Mouse (Mus musculus) kidney, adult 8-10 months (tissue): Measurements from ENCODE around the gene Tnr.
A peak's percentile ranks its signal among the peaks of the same experiment; 100 is the strongest.

ENCODE experiments used
- DNase-seq, 2 experiments: peaks; one replicate each; pipeline ENCODE4 v3.0.0; 2022

Tnr gene

DNA sequence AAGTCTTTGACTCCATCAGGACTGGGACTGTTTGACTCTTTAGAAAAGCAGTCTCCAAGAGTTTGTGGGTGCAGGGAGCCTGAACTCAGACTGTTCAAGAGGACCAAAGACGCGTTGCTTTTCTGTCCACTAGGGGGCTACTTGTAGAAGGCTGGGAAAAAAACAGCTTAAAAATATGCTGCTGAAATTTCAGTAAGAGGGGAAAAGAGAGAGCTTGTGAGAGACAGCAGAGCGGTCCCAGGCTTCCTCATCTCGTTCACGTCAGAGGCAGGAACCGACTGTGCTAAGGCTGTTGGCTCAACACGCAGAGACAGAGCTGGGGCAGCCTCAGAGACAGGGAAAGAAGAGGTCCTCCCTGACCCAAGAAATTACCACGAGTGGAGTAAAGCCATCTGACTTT, at the start of gene Tnr:
Gene Tnr, plus strand, starts transcription at position 192 of the 400 bp plus-strand sequence.
- DNase-seq: peak; percentile 0 to 27

DNA sequence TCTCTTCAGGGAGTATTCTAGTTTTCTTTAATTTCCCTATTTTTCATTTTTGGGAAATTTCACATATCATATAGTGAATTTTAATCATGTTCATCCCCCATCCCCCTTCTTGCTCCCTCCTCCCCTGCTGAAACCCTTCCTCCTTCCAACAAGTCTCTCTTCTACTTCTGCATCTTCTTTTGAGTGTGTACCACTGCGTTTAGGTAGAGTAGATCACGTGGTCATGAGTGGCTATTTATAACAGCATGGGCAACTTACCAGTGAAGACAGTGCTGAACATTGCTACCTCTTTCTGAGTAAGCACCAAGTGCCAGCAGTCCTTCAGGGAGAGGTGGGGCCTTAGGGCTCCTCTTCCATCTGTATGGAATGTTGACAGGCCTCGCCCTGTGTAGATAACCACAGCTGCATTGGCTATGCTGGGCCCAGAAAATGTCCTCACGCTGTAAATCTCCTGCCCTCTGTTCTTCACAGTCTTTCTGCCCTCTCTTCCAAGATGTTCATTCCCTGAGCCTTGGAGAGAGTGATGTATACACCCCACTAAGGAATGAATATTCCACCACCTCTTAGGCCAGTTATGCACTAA, 33.6 kb upstream of the Tnr start:
- no peak for DNase-seq

DNA sequence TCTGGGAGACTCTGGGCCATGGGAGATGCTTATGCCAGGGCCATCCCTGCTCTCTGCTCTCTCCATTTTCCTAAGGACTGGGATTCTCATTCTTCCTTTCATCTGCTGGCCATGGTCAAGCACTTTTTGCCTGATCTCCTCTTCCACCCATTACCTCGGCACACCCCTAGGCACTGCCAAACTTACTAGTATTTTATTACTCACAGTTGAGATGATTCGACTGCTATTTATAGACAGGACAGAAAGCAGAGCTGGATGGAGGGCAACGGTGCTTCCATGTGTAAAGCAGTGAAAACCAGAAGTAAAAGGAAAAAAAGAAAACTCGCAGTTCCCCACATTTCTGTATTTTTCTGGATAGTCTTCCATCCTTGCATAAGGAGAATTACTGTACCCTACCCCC, 31.0 kb upstream of the Tnr start:
- DNase-seq: no peak

DNA sequence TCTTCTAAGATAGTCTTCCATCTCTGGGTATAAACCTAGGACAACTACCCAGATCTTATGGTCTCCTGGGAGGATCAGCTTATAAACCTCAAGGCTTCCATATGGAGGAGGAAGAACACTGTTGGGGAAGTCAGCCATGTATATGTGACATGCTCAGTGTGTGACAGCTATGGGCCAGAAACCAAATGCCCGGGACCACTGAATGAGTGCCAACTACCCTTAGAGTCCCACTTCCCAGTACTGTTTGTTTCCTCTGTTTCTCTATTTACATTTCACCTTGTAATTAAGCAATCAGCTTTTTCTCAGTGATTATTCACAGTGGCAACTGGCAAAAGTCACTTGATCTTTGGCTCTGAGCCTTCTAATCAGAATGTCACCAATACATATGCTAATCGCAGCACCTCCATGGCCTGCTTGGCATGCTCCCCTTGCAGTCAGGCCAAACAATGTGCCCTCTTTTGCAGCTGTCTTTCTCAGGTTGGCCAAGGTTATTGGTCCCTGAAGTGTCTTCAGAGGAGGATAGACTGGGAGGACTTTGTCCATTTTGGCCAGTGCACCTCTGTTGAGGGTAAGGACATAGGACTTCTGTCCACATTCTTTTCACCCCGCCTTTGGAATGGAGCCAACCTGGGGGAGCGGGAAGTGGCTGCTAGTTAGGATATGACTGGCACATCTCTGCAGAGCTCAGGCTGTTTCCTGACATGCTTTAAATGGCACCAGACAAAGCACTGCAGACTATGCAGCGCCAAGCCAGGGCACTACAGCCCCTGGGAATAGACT, 29.7 kb upstream of the Tnr start:
- peak; percentile 4 to 19 for DNase-seq

DNA sequence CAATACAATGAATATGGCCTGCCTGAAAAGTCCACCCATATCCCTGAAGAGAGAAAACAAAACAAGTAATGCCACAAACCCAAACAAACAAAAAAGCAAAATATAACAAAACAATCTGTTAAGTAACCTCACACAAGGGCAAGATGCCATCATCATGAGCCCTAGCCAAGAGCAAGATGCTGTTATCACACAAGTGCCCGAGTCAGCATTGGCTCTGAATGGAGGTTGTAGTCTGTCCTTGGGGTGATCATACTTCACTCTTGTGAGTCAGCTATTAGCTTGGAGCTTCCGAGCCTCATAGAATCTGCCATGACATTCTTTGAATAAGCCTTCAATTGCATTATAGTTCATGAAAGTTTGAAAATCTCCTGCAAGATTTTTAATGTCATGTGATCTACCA, 25.3 kb upstream of the Tnr start:
- no peak for DNase-seq

DNA sequence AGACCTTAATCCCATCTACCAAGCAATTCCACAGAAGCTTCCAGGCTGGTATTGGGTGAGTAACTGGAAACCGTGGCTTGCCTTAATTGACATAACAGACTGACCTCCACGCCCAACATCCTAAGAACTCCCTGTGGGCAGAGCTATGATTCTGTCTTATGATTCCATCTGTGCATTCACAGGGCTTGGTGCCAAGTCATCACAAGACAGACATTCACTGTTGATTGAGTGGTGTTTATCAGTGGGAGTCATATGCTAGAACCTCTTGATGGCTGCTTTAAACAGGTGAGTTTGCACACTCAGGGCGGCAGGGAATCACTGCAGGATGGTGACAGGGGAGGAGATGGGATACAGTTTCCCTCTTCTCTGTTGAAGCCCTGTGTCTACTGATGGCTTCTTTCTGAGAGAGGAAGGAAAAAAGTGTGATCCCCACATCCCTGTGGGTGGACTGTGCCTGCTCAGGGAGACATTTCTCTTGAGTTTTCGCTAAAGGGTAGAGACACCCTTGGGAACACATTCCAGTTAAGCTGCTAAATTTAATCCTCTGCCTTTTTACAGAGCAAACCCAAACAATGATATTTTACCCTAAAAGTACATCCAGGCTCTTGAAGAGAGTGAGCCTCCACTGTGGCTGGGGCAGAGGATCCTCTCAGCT, 23.6 kb upstream of the Tnr start:
- no peak for DNase-seq

DNA sequence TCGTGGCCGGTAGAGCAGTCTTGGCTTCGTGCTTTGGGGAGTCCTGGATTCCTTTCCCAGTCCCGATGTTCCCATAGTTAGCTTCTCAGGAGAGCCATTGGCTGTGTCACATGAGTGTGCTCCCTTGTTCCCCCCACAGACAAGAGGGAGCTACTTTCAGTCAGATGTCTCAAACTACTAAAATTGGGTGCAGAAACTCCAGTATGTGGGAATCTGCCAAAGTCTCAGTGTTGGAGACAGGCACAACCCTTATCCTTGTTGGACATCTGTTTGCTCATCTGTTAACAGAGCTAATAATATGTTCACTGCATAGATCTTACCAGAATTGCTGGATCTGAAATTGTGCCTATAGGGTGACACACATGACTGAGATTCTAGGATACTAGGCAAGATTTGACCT, 21.7 kb upstream of the Tnr start:
- DNase-seq: no peak

DNA sequence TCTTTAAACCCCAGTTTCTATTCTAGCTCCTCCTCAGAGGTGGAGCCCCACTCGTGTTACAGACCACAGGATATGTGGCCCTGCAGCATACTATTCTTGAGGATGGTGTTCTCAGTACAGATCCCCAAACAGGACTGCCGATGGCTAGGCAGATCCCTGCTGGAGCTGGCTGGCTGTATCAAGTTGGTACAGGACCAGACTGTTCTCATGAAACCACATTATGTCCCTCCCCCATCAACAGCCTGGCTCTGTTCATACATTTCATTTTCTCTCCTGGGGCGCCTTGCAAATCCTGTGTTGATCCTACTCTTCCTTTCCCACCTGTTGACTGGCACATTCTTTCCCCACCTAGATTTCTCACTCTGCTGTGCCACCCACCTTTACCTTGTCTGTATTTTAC, 12.9 kb upstream of the Tnr start:
- no peak for DNase-seq

DNA sequence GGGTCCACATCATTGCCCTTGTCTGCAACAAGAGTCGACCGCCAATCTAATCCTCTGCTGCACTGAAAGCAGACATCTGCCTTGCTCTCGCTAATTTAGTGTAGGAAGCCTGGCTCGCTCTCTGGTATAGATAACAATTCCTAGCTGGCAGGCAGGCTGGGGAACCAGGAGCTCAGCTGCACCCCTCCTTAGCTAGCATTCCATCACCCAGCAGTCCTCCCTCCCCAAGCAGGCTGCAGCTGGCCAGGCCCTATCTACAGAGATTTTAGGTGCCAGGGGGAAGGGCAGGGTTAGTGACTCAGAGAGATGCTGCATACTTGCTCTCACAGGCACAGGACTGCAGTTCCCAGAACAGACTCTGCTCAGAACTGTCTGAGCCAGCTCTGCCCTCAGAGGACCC, 5.9 kb upstream of the Tnr start:
- DNase-seq: no peak

DNA sequence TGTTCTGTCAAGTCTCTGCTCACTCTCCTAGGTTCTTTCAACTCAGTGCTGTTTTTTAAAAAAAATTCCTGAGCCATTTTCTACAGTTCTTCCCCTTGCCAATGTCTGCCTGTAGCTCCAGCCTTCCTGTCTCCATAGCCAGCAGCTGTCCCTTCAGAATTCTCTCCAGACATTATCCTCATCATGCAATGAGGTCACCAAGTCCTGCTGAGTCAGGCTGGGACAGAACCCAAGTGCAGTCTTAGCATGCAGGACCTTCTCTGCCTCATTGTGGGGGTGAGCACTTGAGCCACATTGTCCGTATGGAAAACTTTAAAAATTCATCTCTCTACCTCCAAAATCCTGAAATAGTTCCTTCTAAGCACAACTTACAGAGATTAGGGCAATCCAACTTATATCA, 4.4 kb upstream of the Tnr start:
- no peak for DNase-seq

DNA sequence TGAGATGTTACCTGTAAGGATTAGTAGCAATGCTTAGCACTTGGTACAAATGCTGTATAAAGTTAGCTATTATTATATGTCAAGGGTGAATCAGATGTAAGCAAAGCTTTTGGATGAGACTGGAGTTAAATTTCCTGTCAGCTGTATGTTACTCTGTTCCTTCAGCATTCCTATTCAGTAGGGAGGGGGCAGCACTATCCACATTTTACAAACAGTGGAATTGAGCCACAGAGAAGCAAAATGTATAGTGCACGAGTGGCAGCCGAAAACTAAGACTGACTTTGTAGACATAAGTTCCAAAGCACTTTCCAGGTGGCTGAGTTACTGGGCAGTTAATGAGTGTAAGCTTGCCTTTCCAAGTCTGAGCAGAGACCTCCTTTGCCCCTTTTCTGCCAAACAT, 500 bp upstream of the Tnr start:
- DNase-seq: no peak

DNA sequence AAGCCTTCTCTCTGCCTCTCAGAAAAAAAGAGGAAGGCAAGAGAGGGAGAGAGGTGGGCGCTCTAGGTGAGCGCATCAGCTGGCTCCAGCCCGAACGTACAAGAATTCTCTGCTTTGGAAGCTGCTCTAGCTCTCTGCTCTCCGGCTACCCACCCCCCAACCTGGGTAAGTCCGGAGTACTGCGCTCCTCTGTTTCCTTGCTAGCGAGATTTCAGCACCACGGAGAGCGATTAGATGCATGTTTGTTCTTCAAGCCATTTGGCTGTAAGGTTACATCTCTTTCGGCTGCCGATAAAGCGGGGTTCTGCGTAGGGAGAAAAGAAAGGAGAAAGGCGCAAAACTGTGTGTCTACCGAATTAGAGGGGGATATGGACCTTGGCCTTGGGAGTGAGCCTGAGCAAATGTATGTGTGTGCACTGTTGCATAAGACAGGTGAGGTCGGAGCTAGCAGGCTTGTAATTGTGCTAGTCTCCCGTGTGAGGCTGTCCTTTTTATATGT, 531 bp downstream of the Tnr start:
- peak; percentile 11 to 61 for DNase-seq

DNA sequence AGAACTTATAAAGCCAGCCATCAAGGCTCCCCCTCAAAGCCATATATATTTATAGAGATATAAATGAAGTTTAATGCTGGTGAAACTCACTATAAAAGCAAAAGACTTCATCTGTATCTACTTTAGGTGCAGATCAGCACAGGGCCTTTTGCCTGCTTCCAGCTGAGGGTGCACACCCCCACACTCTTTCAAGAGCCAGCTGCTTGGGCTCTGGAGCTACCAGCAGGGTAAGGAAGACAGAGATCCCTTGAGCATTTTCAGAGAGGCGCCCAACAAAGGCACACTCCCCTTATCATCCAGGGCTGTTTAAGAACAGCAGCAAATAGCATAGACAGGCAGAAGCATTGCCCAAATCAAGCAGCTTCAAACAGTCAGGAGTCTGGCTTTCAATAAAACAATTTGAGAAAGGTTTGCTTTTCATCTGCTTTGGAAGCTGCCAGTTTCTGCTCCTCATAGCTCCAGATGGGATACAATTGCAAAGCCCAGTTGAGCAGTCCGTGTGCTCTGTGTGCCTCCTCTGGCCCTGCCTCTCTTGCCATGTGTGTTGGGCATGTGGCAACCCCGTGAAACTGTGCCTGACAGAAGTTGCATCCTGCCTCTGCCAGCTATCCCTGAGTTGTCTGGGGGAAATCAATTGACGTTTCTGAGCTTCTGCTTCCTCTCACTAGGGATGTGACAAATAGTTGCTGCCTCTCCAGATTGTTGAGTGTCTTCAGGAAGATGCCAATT, 9.4 kb downstream of the Tnr start:
- no peak for DNase-seq

DNA sequence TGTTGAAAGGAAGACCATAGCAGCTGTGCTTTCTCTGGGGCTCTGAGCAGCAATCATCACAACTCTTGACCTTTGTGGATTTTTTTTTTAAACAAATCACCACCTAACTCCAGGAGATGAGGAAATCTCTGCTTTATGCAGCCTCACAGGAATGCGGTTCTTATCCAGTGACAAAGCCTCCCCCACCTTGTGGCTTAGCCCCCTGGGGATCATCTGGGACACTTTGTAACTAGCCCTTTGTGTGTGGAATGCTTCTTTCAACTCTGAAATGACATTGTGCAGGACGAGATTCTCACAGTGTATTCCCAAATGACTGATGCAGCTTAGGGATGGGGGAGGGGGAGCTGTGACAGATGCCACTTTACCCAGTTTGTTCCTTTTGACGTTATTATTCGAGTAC, 12.0 kb downstream of the Tnr start:
- no peak for DNase-seq

DNA sequence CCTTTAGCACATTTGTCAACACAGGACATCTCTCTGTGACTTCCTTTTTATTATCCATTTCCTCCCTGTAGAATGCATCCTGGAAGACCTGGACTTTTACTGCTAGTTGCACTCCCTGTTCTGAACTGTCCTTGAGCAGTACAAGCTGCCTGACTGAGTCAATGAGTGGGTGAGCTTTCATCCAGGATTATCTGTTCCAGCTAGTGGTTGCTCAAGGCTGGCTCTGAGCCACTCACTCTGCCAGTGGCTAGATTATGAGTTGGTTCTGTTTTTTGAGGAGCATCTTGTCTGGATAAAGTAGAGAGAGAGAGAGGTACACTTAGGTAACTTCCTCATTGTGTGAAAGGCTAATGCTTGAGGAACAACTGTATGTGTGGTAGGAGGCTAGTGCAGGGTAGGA, 14.0 kb downstream of the Tnr start:
- DNase-seq: no peak

DNA sequence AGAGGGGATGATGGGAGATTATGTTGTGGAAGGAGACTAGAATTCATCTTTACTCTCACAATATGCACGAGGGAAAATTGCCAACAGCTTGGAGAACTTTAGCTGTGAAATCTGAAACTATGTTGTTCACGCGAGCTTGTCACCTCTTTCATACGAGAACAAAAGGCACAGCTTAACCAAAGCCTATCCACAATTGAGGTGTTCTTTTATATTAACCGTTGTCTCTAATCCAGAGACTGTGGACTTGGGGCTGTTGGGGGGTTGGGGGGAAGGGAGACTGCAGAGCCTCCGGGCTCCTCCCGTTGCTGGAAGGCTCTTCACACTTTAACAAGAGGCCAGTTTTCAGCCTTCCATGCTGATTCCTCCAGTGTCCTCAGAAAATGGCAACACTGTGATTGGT, 14.5 kb downstream of the Tnr start:
- no peak for DNase-seq

DNA sequence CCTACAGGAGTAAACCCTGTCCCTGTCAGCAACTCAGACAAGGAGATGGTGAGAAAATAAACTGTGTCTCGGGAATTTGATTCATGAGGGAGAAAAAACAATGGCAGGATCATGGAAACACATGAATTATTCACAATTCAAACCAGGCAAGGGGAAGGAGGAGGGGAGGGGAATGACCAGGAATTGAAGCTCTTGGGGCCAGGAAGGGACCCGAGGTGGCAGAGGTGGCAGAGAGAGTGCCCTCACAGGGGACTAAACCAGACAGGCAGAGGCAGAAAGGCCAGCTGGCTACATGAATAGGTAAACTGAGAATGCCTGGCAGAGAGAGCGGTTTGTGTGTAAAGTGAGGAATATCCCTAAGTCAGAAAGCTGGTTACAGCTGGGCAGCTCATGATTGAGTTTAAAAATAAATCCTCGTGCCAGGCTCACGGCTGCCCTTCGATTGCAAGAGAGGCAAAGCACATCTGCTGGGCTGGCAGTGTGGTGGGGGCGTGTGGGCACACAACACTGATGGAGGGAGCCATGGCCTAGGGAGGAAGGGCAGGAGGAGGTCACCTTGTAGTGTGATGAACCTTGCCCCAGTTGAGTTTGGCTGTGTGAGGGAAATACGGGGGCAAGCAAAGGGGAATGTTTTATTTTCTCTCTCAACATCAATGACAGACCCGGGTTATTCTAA, 22.0 kb downstream of the Tnr start:
- DNase-seq: no peak

DNA sequence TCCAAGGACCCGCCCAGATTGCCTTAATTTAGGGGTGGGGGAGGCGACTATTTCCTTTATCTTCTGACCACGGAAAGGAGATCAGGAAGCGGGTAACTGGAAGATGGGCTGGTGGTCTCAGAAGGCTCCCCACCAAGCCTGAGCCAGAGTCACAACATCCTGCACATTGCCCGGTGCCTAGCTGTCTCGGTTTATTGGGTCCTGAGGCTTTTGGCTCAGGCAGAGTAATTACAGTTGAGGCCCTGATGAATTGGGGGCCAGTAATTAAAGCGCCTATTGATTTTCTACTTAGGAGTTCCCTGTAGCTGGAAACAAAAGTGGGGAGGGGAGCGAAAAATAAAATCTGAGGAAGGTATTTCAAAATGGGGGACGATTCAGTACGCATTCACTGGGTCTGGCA, 27.5 kb downstream of the Tnr start:
- no peak for DNase-seq

DNA sequence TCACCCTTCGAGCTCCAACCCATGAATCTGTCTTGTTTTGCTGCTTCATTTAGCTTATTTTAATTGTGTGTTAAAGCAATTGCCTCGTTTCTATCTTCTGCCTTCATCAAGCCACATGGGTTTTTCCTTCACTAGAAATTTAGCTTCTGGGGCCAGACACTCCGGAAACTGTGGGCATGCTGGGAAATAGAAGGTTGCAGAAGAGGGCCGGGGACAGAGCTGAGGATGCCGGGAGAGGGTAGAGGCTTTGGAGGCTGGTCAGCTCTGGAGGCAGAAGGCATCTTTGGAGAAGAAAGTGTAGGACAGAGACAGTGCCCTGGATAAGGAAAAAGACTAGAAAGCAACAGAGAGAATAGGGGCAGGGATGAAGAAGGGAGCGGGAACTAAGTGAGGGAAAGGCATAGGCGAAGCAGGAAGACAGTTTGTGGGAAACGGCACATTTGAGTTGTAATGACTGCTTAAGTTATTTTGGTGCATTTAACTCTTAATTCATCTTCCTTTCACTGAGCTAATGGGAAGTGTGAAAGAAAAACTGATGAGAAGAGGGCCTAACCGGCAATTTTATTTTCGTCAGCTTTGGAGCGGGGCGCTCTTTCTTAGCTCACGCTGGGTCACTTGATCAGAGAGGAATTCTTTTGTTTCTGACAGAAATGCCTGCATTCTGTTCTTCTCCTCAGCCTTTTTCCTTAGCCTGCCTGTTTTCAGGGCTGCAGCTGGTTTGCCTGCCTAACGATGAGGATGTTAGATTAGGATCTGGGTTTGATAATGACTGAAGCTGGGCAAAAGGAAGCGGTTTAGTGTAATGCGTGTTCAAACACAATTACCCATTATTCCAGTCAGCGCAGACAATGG, 28.2 kb downstream of the Tnr start:
- DNase-seq: no peak

DNA sequence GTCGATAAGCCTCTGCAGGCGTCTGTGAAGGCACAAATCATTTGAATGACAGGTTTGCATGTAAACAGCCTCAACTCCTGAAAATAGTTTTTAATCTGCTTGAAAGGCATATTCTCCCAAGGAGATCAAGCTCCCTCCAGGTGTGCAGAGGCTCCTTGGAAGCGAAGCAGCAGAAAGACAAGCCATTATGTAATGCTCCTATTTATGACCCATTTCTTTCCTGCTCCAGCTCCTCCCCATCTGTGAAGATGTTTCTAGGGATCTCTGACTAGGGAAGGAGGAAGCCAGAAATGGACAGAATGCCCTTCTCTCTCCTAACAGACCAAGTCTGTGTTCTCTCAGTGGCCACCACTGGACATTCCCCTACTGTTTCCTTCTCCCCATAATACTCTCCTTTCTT, 38.0 kb downstream of the Tnr start:
- DNase-seq: no peak

DNA sequence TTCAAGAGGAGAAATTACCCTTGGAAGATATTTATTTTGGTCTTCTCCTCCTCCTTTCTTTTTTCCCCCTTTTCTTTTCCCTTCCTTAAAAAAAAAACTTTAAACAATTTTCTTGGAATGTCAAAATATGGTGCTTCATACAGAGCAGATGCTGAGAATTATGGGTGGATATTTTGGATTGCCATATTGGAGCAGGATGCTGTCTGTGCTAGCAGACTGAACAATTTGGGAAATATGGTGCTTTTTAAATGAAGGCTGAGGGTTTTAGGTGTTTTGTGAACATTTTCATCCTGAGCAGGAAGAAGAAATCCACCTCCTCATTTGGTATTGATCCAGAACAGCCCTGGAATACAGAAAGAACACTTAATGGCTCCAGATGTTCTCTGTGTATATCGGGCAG, 41.6 kb downstream of the Tnr start:
- DNase-seq: no peak

DNA sequence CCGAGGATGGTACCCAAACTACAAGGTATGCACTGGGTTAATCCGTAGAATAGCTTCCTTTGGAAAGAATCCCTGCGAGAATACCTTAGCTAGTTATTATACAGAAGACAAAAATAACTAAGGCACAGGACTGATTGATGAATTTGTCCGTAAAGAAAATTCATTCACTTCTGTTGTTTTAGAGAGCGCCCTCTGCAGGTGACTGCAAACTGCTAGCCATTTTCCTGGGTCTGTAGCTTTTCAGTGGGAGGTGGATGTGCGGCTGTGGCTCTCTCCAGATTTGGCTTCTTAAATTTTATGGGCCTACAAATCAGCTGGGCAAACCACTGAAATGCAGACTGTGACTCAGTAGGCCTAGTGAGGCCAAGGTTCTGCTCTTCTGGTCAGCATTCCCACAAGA, 42.5 kb downstream of the Tnr start:
- no peak for DNase-seq
